Mouse (Mus musculus): ENCODE measurements around the gene Timm44.

Gene Timm44

GRCm38 (mm10) chr8:4275275-4276110 is at the start of gene Timm44:
Timm44 (minus strand) TSS chr8:4275913.
- DNase-seq (ENCODE audit: low read depth): peak; percentile 96

- peak; percentile 98 for DNase-seq (ENCODE audit: low read depth)
Measured at GRCm38 (mm10) chr8:4324983-4325750, 49.5 kb upstream of the Timm44 start, which contains the start of the genes Ccl25 and Elavl1. Ccl25 (plus strand) TSS chr8:4325210. Elavl1 (minus strand) TSS chr8:4325413.

- no peak for DNase-seq (ENCODE audit: low read depth)
Measured at GRCm38 (mm10) chr8:4324525-4324924, 48.8 kb upstream of the Timm44 start.

GRCm38 (mm10) chr8:4323917-4324316 is 48.2 kb upstream of the Timm44 start:
- no peak for DNase-seq (ENCODE audit: low read depth)

- DNase-seq (ENCODE audit: low read depth): peak; percentile 93
Measured at GRCm38 (mm10) chr8:4322470-4322869, 46.8 kb upstream of the Timm44 start.

GRCm38 (mm10) chr8:4321031-4321430 is 45.3 kb upstream of the Timm44 start:
- no peak for DNase-seq (ENCODE audit: low read depth)

GRCm38 (mm10) chr8:4320404-4320803 is 44.7 kb upstream of the Timm44 start:
- DNase-seq (ENCODE audit: low read depth): no peak

GRCm38 (mm10) chr8:4319573-4319872 is 43.8 kb upstream of the Timm44 start:
- no peak for DNase-seq (ENCODE audit: low read depth)

- DNase-seq (ENCODE audit: low read depth): no peak
Measured at GRCm38 (mm10) chr8:4318796-4319572, 43.3 kb upstream of the Timm44 start.

- no peak for DNase-seq (ENCODE audit: low read depth)
Measured at GRCm38 (mm10) chr8:4318124-4318523, 42.4 kb upstream of the Timm44 start.

GRCm38 (mm10) chr8:4314852-4315251 is 39.1 kb upstream of the Timm44 start:
- DNase-seq (ENCODE audit: low read depth): peak; percentile 33

GRCm38 (mm10) chr8:4313254-4314124 is 37.8 kb upstream of the Timm44 start:
- DNase-seq (ENCODE audit: low read depth): peak; percentile 84

GRCm38 (mm10) chr8:4312104-4312503 is 36.4 kb upstream of the Timm44 start:
- DNase-seq (ENCODE audit: low read depth): no peak

- peak; percentile 18 for DNase-seq (ENCODE audit: low read depth)
Measured at GRCm38 (mm10) chr8:4305838-4306237, 30.1 kb upstream of the Timm44 start.

GRCm38 (mm10) chr8:4304124-4304547 is 28.4 kb upstream of the Timm44 start:
- DNase-seq (ENCODE audit: low read depth): no peak

GRCm38 (mm10) chr8:4297822-4298221 is 22.1 kb upstream of the Timm44 start:
- no peak for DNase-seq (ENCODE audit: low read depth)

GRCm38 (mm10) chr8:4292738-4293137 is 17.0 kb upstream of the Timm44 start:
- DNase-seq (ENCODE audit: low read depth): no peak

- DNase-seq (ENCODE audit: low read depth): no peak
Measured at GRCm38 (mm10) chr8:4276111-4276465, 375 bp upstream of the Timm44 start.

- DNase-seq (ENCODE audit: low read depth): no peak
Measured at GRCm38 (mm10) chr8:4269609-4270008, 6.1 kb downstream of the Timm44 start.

- no peak for DNase-seq (ENCODE audit: low read depth)
Measured at GRCm38 (mm10) chr8:4267627-4268026, 8.1 kb downstream of the Timm44 start.

- no peak for DNase-seq (ENCODE audit: low read depth)
Measured at GRCm38 (mm10) chr8:4265160-4265914, 10.4 kb downstream of the Timm44 start.
